Mouse (Mus musculus) MEL (cell line): ENCODE measurements around the gene Ksr1. TPM values are rescaled to one million over a fixed set of nuclear protein-coding genes. Genes with fewer than 3 reads are reported as not detected.

Experiments
- DNase-seq: peaks from one replicate; pipeline ENCODE4 v3.0.0; 2011; ENCODE audit warnings: low read depth, low spot score
- H3K27ac ChIP-seq: 2 replicates; pipeline ENCODE4 v1.5.1; 2012; ENCODE audit warnings: low read depth, mild to moderate bottlenecking, control low read depth, low read length, moderate library complexity; ENCODE audit not compliant: control insufficient read depth
- H3K27me3 ChIP-seq, 2 experiments: fragments of 150-350 bp in 1 of 2; sonication (generic) in 1 of 2; 2 replicates each; pipeline ENCODE4 v1.6.1; 2012; ENCODE audit warnings: low read length in 2 of 2, mild to moderate bottlenecking in 2 of 2, improper control_type of control experiment in 1 of 2, moderate library complexity in 1 of 2; ENCODE audit not compliant: insufficient read depth in 2 of 2, control insufficient read depth in 1 of 2
- H3K36me3 ChIP-seq, 2 experiments: 2 replicates each; pipeline ENCODE4 v1.6.1; 2012 to 2014; ENCODE audit warnings: low read length in 2 of 2, improper control_type of control experiment in 1 of 2, inconsistent platforms in 1 of 2, mild to moderate bottlenecking in 1 of 2; ENCODE audit not compliant: insufficient read depth in 2 of 2, control insufficient read depth in 1 of 2
- H3K4me1 ChIP-seq, 2 experiments: fragments of 150-350 bp in 1 of 2; sonication (generic) in 1 of 2; 2 replicates each; pipeline ENCODE4 v1.6.1; 2012; ENCODE audit warnings: low read length in 2 of 2, improper control_type of control experiment in 1 of 2, mild to moderate bottlenecking in 1 of 2; ENCODE audit not compliant: insufficient read depth in 2 of 2, control insufficient read depth in 1 of 2
- H3K4me3 ChIP-seq, 2 experiments: fragments of 150-350 bp in 1 of 2; sonication (generic) in 1 of 2; 2 replicates each; pipeline ENCODE4 v1.5.1; 2012; ENCODE audit warnings: low read depth in 2 of 2, low read length in 2 of 2, mild to moderate bottlenecking in 2 of 2, moderate library complexity in 2 of 2, control low read depth in 1 of 2, improper control_type of control experiment in 1 of 2; ENCODE audit not compliant: control insufficient read depth in 1 of 2, insufficient read depth in 1 of 2
- H3K79me2 ChIP-seq: 2 replicates; pipeline ENCODE4 v1.6.1; 2012; ENCODE audit warnings: mild to moderate bottlenecking, low read length, moderate library complexity; ENCODE audit not compliant: control insufficient read depth, poor library complexity, insufficient read depth
- H3K9ac ChIP-seq: 2 replicates; pipeline ENCODE4 v1.6.1; 2012; ENCODE audit warnings: low read depth, mild to moderate bottlenecking, control low read depth, low read length, moderate library complexity; ENCODE audit not compliant: control insufficient read depth, poor library complexity, severe bottlenecking
- H3K9me3 ChIP-seq: fragments of 150-350 bp; sonication (generic); replicated peaks from 2 replicates; pipeline ENCODE4 v1.6.1; 2012; ENCODE audit warnings: mild to moderate bottlenecking, low read length, improper control_type of control experiment, moderate library complexity; ENCODE audit not compliant: insufficient read depth
- BHLHE40 ChIP-seq: IDR thresholded peaks from 2 replicates; pipeline ENCODE4 v1.6.1; 2012; ENCODE audit warnings: low read depth, mild to moderate bottlenecking, inconsistent platforms, low read length, improper control_type of control experiment, borderline replicate concordance
- CHD1 ChIP-seq: IDR thresholded peaks from 2 replicates; pipeline ENCODE4 v1.6.1; 2012; ENCODE audit warnings: low read depth, mild to moderate bottlenecking, inconsistent platforms, low read length, improper control_type of control experiment
- CHD2 ChIP-seq: IDR thresholded peaks from 2 replicates; pipeline ENCODE4 v1.6.1; 2011; ENCODE audit warnings: low read length, improper control_type of control experiment
- CTCF ChIP-seq, 3 experiments: IDR thresholded peaks in 2 of 3; conservative IDR thresholded peaks in 1 of 3; 2 replicates each; pipeline ENCODE4 v1.5.1; 2011 to 2012; ENCODE audit warnings: low read length in 3 of 3, low read depth in 2 of 3, mild to moderate bottlenecking in 2 of 3, improper control_type of control experiment in 1 of 3, inconsistent platforms in 1 of 3, mixed read lengths in 1 of 3, moderate library complexity in 1 of 3; ENCODE audit not compliant: control insufficient read depth in 1 of 3, insufficient read depth in 1 of 3, poor library complexity in 1 of 3, severe bottlenecking in 1 of 3
- E2F4 ChIP-seq: IDR thresholded peaks from 2 replicates; pipeline ENCODE4 v1.6.1; 2011; ENCODE audit warnings: low read depth, low read length, improper control_type of control experiment, borderline replicate concordance
- ELF1 ChIP-seq: IDR thresholded peaks from 2 replicates; pipeline ENCODE4 v1.6.1; 2014; ENCODE audit warnings: low read depth, mild to moderate bottlenecking, inconsistent platforms, low read length, improper control_type of control experiment, moderate library complexity
- EP300 ChIP-seq, 2 experiments: IDR thresholded peaks; 2 replicates each; pipeline ENCODE4 v1.6.1; 2011; ENCODE audit warnings: improper control_type of control experiment in 2 of 2, low read length in 2 of 2, low read depth in 1 of 2, mild to moderate bottlenecking in 1 of 2
- ETS1 ChIP-seq: IDR thresholded peaks from 2 replicates; pipeline ENCODE4 v1.6.1; 2012; ENCODE audit warnings: low read depth, mild to moderate bottlenecking, inconsistent platforms, low read length, improper control_type of control experiment, moderate library complexity
- GABPA ChIP-seq: IDR thresholded peaks from 2 replicates; pipeline ENCODE4 v1.6.1; 2012; ENCODE audit warnings: low read depth, mild to moderate bottlenecking, inconsistent platforms, low read length, improper control_type of control experiment, moderate library complexity
- HCFC1 ChIP-seq: IDR thresholded peaks from 2 replicates; pipeline ENCODE4 v1.6.1; 2012; ENCODE audit warnings: low read depth, mild to moderate bottlenecking, inconsistent platforms, low read length, improper control_type of control experiment, moderate library complexity
- JUND ChIP-seq: IDR thresholded peaks from 2 replicates; pipeline ENCODE4 v1.6.1; 2011; ENCODE audit warnings: low read depth, mild to moderate bottlenecking, improper control_type of control experiment, low read length
- MAFK ChIP-seq: IDR thresholded peaks from 2 replicates; pipeline ENCODE4 v1.6.1; 2011; ENCODE audit warnings: low read depth, mild to moderate bottlenecking, low read length, improper control_type of control experiment, borderline replicate concordance
- MAX ChIP-seq: IDR thresholded peaks from 2 replicates; pipeline ENCODE4 v1.6.1; 2011; ENCODE audit warnings: low read length, improper control_type of control experiment
- MAZ ChIP-seq: IDR thresholded peaks from 2 replicates; pipeline ENCODE4 v1.6.1; 2012; ENCODE audit warnings: low read depth, mild to moderate bottlenecking, inconsistent platforms, low read length, improper control_type of control experiment
- MEF2A ChIP-seq: IDR thresholded peaks from 2 replicates; pipeline ENCODE4 v1.6.1; 2014; ENCODE audit warnings: low read depth, mild to moderate bottlenecking, inconsistent platforms, low read length, improper control_type of control experiment; ENCODE audit not compliant: poor library complexity, insufficient replicate concordance, severe bottlenecking; ENCODE audit errors: extremely low read depth
- MXI1 ChIP-seq: IDR thresholded peaks from 2 replicates; pipeline ENCODE4 v1.6.1; 2011; ENCODE audit warnings: mild to moderate bottlenecking, low read depth, low read length, improper control_type of control experiment
- MYB ChIP-seq: IDR thresholded peaks from 2 replicates; pipeline ENCODE4 v1.6.1; 2011; ENCODE audit warnings: mild to moderate bottlenecking, low read depth, low read length, improper control_type of control experiment
- MYC ChIP-seq: IDR thresholded peaks from 2 replicates; pipeline ENCODE4 v1.6.1; 2011; ENCODE audit warnings: low read depth, mild to moderate bottlenecking, low read length, improper control_type of control experiment, moderate library complexity
- NELFE ChIP-seq: IDR thresholded peaks from 2 replicates; pipeline ENCODE4 v1.6.1; 2011; ENCODE audit warnings: low read depth, low read length, improper control_type of control experiment
- NRF1 ChIP-seq: IDR thresholded peaks from 2 replicates; pipeline ENCODE4 v1.6.1; 2014; ENCODE audit warnings: low read depth, mild to moderate bottlenecking, inconsistent platforms, low read length, improper control_type of control experiment, moderate library complexity; ENCODE audit not compliant: poor library complexity, insufficient read depth, severe bottlenecking
- POLR2AphosphoS2 ChIP-seq: IDR thresholded peaks from 2 replicates; pipeline ENCODE4 v1.6.1; 2011; ENCODE audit warnings: low read length, improper control_type of control experiment
- POLR2AphosphoS5 ChIP-seq: IDR thresholded peaks from 2 replicates; pipeline ENCODE4 v1.6.1; 2012; ENCODE audit warnings: low read depth, borderline replicate concordance, mild to moderate bottlenecking, inconsistent platforms, low read length, moderate library complexity, mixed read lengths
- RAD21 ChIP-seq: IDR thresholded peaks from 2 replicates; pipeline ENCODE4 v1.6.1; 2011; ENCODE audit warnings: mild to moderate bottlenecking, low read depth, low read length, improper control_type of control experiment
- RCOR1 ChIP-seq: IDR thresholded peaks from 2 replicates; pipeline ENCODE4 v1.6.1; 2012; ENCODE audit warnings: low read depth, mild to moderate bottlenecking, inconsistent platforms, low read length, improper control_type of control experiment
- SIN3A ChIP-seq: IDR thresholded peaks from 2 replicates; pipeline ENCODE4 v1.6.1; 2012; ENCODE audit warnings: low read length, improper control_type of control experiment, inconsistent platforms
- SMC3 ChIP-seq: IDR thresholded peaks from 2 replicates; pipeline ENCODE4 v1.6.1; 2011; ENCODE audit warnings: low read depth, low read length, improper control_type of control experiment
- TBP ChIP-seq: IDR thresholded peaks from 2 replicates; pipeline ENCODE4 v1.8.0; 2011; ENCODE audit warnings: low read depth, low read length, improper control_type of control experiment
- UBTF ChIP-seq: IDR thresholded peaks from 2 replicates; pipeline ENCODE4 v1.6.1; 2012; ENCODE audit warnings: low read depth, mild to moderate bottlenecking, inconsistent platforms, low read length, improper control_type of control experiment, moderate library complexity, borderline replicate concordance; ENCODE audit not compliant: insufficient read depth
- USF1 ChIP-seq: IDR thresholded peaks from 2 replicates; pipeline ENCODE4 v1.6.1; 2014; ENCODE audit warnings: low read depth, mild to moderate bottlenecking, inconsistent platforms, low read length, improper control_type of control experiment, moderate library complexity
- USF2 ChIP-seq, 2 experiments: IDR thresholded peaks; 2 replicates each; pipeline ENCODE4 v1.6.1; 2011 to 2012; ENCODE audit warnings: improper control_type of control experiment in 2 of 2, low read length in 2 of 2, borderline replicate concordance in 1 of 2, inconsistent platforms in 1 of 2, low read depth in 1 of 2, mild to moderate bottlenecking in 1 of 2; ENCODE audit not compliant: insufficient read depth in 1 of 2
- ZKSCAN1 ChIP-seq: IDR thresholded peaks from 2 replicates; pipeline ENCODE4 v1.6.1; 2012; ENCODE audit warnings: low read depth, mild to moderate bottlenecking, inconsistent platforms, low read length, improper control_type of control experiment, moderate library complexity
- ZMIZ1 ChIP-seq: IDR thresholded peaks from 2 replicates; pipeline ENCODE4 v1.6.1; 2012; ENCODE audit warnings: low read depth, mild to moderate bottlenecking, inconsistent platforms, low read length, improper control_type of control experiment, moderate library complexity
- ZNF384 ChIP-seq: IDR thresholded peaks from 2 replicates; pipeline ENCODE4 v1.6.1; 2012; ENCODE audit warnings: low read depth, mild to moderate bottlenecking, inconsistent platforms, low read length, improper control_type of control experiment
- polyA plus RNA-seq, 2 experiments: library from polyadenylated mRNA; stranded (reverse) in 1 of 2; unstranded in 1 of 2; fragments of >175 nt in 1 of 2; fragments of >200 nt in 1 of 2; gene quantifications; 2 replicates each; pipeline versions ENCODE4 v1.2.1 to v1.2.4; 2012; ENCODE audit warnings: low replicate concordance in 2 of 2, low read depth in 1 of 2; ENCODE audit not compliant: insufficient read length in 2 of 2, insufficient read depth in 1 of 2, missing spikeins in 1 of 2
- total RNA-seq: library from RNA; depleted of rRNA; stranded (reverse); fragments of 300-350 nt; gene quantifications from 2 replicates; pipeline ENCODE4 v1.2.3, GENCODE M21; 2012

Ksr1 gene
- total and polyA plus RNA-seq, 3 experiments: 9.7 to 18.4 TPM; not detected in 1

DNA sequence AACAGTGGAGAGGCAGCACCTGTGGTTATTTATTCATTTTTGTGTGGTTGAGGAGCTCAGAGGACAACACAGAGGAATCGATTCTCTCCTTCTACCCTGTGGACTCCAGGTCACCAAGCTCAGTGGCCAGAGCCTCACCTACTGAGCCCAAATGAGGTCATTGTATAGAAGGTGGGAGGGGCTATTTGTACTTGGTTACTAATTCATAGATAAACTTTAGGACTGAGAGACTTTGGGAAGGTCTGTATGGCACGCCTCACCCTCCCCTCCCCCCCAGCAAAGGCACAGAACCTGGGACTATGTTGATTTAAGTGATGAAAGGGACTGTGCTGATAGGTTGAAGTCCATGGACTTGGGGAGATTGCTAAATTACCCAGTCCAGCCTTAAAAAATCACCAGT lies 164.2 kb downstream of the Ksr1 start (continued):
- TF ChIP-seq MEF2A: no peak

DNA sequence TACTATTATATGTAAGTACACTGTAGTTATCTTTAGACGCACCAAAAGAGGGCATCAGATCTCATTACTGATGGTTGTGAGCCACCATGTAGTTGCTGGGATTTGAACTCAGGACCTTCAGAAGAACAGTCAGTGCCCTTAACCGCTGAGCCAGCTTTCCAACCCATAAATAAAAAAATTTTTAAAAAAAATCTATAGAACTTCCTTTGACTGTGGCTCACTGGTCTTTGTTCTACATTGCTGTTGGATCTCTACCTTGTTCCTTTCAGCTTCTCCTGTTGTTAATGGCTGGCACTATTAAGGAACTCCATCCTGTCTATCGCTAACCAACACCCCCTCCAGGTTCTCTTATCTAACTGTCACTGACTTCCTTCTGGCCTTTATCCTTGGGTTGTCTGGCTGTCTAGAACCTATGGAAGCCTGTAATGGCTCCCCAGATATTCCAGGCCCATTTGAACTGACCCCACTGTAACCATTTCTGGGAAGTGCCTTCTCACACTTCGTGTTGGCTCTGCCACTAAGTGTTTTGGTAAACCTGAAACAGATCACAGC lies 166.0 kb downstream of the Ksr1 start:
- peak overlapping the region; percentile 80 for H3K27ac ChIP-seq
- peaks cover 15 to 34% of the 10 kb centered on the region in 2 experiments for H3K36me3 ChIP-seq
- DNase-seq: peak; percentile 89
- H3K9me3 ChIP-seq: no peaks in the 10 kb centered on the region
- peaks cover 30 to 36% of the 10 kb centered on the region in 2 experiments for H3K4me1 ChIP-seq
- H3K9ac ChIP-seq: peak overlapping the region; percentile 25; the same call in 1 of the 2 replicates
- peak overlapping the region in 1 of 2 experiments; percentile 1; a peak in 1 of 4 replicates for H3K4me3 ChIP-seq
- peaks cover 48% of the 10 kb centered on the region for H3K79me2 ChIP-seq
- no peaks in the 10 kb centered on the region for H3K27me3 ChIP-seq
- TF ChIP-seq EP300 (IDR thresholded peaks at IDR 0.05; ENCODE audit: low read depth in 1 of 2, low read length in 2 of 2) (peak; percentile 99), CHD2 (no peak; the same call in none of the 2 replicates), CTCF (IDR thresholded peaks at IDR 0.05 in 2 of 3, conservative IDR thresholded peaks at IDR 0.05 in 1 of 3; ENCODE audit: control insufficient read depth in 1 of 3, insufficient read depth in 1 of 3, low read depth in 2 of 3, low read length in 3 of 3, poor library complexity in 1 of 3, severe bottlenecking in 1 of 3) (peak in 1 of 3 experiments; percentile 4; a peak in 1 of 6 replicates), ZMIZ1 (no peak), USF2 (IDR thresholded peaks at IDR 0.05; ENCODE audit: borderline replicate concordance in 1 of 2, insufficient read depth in 1 of 2, low read depth in 1 of 2, low read length in 2 of 2) (no peak), ETS1 (peak; percentile 93), MAX (0 out of 2 replicates have a peak, but pooled peaks have one; percentile 5), ZKSCAN1 (no peak), MXI1 (no peak), MYC (no peak), POLR2AphosphoS5 (no peak), E2F4 (no peak), BHLHE40 (no peak; the same call in 1 of the 2 replicates), MYB (peak; percentile 91), USF1 (no peak), ELF1 (no peak), ZNF384 (peak; percentile 86), NRF1 (no peak), UBTF (no peak), TBP (peak; percentile 67), SIN3A (peak; percentile 86), CHD1 (0 out of 2 replicates have a peak, but pooled peaks have one; percentile 71), NELFE (no peak), POLR2AphosphoS2 (no peak; the same call in 1 of the 2 replicates), MAFK (no peak), MAZ (no peak), SMC3 (no peak), JUND (peak; percentile 49; the same call in 1 of the 2 replicates), RAD21 (no peak), RCOR1 (peak; percentile 84), HCFC1 (0 out of 2 replicates have a peak, but pooled peaks have one; percentile 22), GABPA (no peak), MEF2A (0 out of 2 replicates have a peak, but pooled peaks have one; percentile 19)
